Mouse (Mus musculus) thymus, adult 2 months (tissue): Measurements from ENCODE around the gene Rasa3.

Experiments
- CTCF ChIP-seq: fragments of 200-500 bp; IDR thresholded peaks from 2 replicates; pipeline ENCODE4 v1.5.1; 2012; ENCODE audit warnings: mild to moderate bottlenecking, control low read depth, low read length, moderate library complexity, borderline replicate concordance; ENCODE audit not compliant: control insufficient read depth, poor library complexity, insufficient read depth; ENCODE audit errors: extremely low read depth
- POLR2A ChIP-seq: fragments of 200-500 bp; IDR thresholded peaks from 2 replicates; pipeline ENCODE4 v1.6.1; 2012; ENCODE audit warnings: mild to moderate bottlenecking, low read length, control low read depth, moderate library complexity; ENCODE audit not compliant: control insufficient read depth, poor library complexity, insufficient read depth; ENCODE audit errors: extremely low read depth

- TF ChIP-seq CTCF: no peak
- TF ChIP-seq POLR2A: no peak
These were observed 137.3 kb downstream of the Rasa3 start for GRCm38 (mm10) chr8:13540122-13540521.
